Mouse (Mus musculus) bone marrow, adult 2 months (tissue): ENCODE measurements at regions not wholly inside any gene's neighbourhood (a gene's known extent, or its start where the extent isn't known, plus 50 kb on each side); places are given as distances from the start of the nearest gene placed in this dataset.

Source experiments
- CTCF ChIP-seq: fragments of 200-500 bp; IDR thresholded peaks from 2 replicates; pipeline ENCODE4 v1.5.1; 2011; ENCODE audit warnings: low read length, control low read depth; ENCODE audit not compliant: control insufficient read depth, insufficient read depth
- POLR2A ChIP-seq: fragments of 200-500 bp; IDR thresholded peaks from 2 replicates; pipeline ENCODE4 v1.6.1; 2011; ENCODE audit warnings: low read depth, mild to moderate bottlenecking, control low read depth, low read length, borderline replicate concordance; ENCODE audit not compliant: control insufficient read depth

- TF ChIP-seq CTCF (no peak), POLR2A (no peak)
Observed at GRCm38 (mm10) chr17:4642046-4642445, 352.1 kb upstream of the Arid1b start.
